Mouse (Mus musculus) kidney, postnatal 14 days (tissue): ENCODE data around the gene Caap1.
A peak's percentile ranks its signal among the peaks of the same experiment; 100 is the strongest.

ENCODE experiments used
- DNase-seq: peaks from one replicate; pipeline ENCODE4 v3.0.0; 2022; ENCODE audit warnings: mixed read lengths

Gene Caap1

GRCm38 (mm10) chr4:94476749-94477399 lies 79.7 kb downstream of the Caap1 start:
- DNase-seq: peak; percentile 17

GRCm38 (mm10) chr4:94473286-94473685 lies 83.3 kb downstream of the Caap1 start:
- no peak for DNase-seq

- DNase-seq: no peak
These were observed 97.2 kb downstream of the Caap1 start for GRCm38 (mm10) chr4:94459424-94459823.

GRCm38 (mm10) chr4:94454857-94455256 lies 101.7 kb downstream of the Caap1 start:
- DNase-seq: no peak
